Mouse (Mus musculus): ENCODE measurements at regions not wholly inside any gene's neighbourhood (a gene's known extent, or its start where the extent isn't known, plus 50 kb on each side); places are given as distances from the start of the nearest gene placed in this dataset.
"Not testable (repeated sequence)": the region's sequence is repeated elsewhere in the genome, so short reads cannot be mapped to it uniquely, and the experiment has no call there.

DNA sequence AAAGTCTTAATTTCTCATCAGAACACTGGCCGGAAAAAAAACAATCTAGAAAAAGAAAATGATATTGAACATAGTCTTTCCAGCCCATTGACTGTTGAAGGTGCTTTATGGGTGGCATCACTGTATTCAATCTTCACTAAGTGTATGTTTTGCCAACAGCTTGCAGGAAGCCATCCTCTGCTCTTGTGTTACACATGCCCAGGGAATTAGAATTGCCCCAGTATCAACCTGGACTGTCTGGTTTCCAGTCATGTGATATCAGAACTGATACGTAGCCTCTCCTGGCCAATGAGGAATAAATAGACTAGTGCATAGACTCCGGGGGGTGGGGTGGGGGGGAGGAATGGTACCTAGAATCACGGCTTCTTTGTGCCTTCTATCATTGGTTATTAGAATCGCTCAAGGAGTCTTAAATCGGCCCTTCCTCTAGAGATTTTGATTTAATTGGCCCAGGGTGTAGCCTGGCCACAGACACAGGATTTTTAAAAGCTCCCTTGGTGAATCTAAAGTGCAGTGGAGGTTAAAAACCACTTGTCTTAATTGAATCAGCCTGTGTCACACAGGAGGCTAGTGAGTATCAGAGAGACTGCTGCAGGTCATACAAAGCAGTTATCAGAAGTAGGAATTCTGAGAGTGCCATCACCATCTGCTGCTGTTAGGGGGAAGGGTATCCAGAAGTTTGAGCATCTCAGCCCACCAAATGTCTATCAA is 218.0 kb upstream of the Klf3 start:
- DNase-seq (ENCODE audit: low spot score): no peak

- no peak for DNase-seq (ENCODE audit: low spot score)
Measured at GRCm38 (mm10) chr5:64586316-64586715, 216.9 kb upstream of the Klf3 start.

GRCm38 (mm10) chr5:64586933-64587332 is 216.3 kb upstream of the Klf3 start:
- peak; percentile 28 for DNase-seq (ENCODE audit: low spot score)

DNA sequence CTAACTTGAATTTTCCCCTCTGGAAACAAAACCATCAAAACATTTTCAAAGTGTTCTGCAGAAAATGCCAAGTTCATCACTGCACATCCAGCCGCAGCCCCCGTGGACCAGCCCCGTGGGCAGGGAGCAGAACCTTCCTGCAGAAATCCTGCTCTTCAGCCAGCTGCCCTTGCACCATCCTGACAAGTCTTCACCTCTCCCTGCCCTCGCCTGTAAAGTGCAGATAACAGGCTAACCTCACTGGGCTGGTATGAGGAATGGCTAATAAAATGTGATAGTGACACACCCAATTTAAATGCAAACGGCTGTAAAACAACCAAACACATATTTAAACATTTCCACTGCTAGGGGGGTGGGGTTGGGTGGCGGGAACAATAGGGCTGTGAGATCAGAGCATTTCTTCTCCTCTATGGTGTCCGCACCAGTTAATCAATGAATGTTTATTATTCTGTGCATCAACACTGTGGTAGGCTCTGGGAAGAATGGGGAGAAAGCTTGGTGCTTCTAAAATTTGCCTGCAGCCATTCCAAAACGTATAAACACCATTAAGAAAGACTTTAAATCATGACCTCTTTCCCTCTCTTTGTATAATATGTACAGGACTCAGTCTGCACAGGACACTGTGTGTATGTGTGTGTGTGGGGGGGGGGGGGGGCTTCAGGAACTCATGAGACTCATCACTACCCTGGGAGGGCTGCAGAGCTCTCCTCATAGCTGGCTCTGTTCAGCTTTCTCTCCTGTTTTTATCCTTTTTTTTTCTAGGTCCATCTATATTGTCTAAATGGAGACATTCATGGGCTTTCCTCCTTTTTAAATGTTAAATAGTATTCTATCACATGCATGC is 215.1 kb upstream of the Klf3 start:
- DNase-seq (ENCODE audit: low spot score): no peak

DNA sequence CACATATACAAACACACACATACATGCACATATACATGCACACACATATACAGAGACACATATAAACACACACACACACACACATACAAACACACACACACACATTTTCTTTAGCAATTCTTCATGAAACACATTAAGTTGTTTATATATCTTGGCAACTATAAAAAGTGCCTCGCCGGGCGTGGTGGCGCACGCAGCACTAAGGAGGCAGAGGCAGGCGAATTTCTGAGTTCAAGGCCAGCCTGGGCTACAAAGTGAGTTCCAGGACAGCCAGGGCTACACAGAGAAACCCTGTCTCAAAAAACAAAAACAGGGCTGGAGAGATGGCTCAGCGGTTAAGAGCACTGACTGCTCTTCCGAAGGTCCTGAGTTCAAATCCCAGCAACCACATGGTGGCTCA is 214.4 kb upstream of the Klf3 start:
- DNase-seq (ENCODE audit: low spot score): not testable (repeated sequence)

- no peak for DNase-seq (ENCODE audit: low spot score)
Measured at GRCm38 (mm10) chr5:64590036-64590435, 213.2 kb upstream of the Klf3 start.

GRCm38 (mm10) chr5:64590747-64591146 is 212.4 kb upstream of the Klf3 start:
- DNase-seq (ENCODE audit: low spot score): no peak

DNA sequence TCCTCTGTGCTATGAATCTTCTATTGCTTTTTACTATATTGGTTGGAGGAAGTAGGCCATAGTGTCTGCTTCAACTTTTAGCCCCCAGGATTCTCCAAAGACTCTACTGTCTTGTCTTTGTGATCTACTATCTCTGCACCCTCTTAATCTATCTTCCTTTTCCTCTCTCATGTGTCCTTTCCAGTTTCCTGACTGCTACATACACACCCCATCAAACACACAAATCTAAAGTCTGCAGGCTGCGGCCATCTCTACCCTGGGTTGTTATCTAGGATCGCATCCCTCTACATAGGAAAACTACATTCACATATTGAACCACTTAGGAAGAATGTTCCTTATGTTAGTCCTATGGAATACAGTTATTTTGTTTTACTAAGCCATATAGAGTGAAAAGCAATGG is 211.4 kb upstream of the Klf3 start:
- DNase-seq (ENCODE audit: low spot score): no peak

GRCm38 (mm10) chr5:64595220-64595619 is 208.0 kb upstream of the Klf3 start:
- DNase-seq (ENCODE audit: low spot score): no peak

- no peak for DNase-seq (ENCODE audit: low spot score)
Measured at GRCm38 (mm10) chr5:64595751-64596344, 207.3 kb upstream of the Klf3 start.

DNA sequence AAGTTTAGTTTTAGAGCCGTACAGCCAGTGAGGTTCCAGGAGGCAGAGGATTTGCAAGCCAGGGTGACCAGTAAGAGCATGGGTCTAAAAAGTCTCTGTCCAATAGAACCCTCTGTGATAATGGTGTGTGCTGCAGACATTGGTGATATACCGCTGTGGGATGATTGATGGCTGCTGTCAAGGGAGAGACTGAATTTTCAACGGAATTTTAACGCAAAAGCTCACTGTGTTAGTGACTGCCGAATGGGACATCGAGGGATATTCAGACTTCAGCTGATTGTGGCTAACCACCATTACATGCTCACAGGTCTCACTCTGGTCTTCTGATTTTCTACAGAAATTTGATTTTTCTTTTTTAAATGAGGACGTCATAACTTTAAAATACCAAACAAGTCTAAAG is 206.2 kb upstream of the Klf3 start:
- no peak for DNase-seq (ENCODE audit: low spot score)

DNA sequence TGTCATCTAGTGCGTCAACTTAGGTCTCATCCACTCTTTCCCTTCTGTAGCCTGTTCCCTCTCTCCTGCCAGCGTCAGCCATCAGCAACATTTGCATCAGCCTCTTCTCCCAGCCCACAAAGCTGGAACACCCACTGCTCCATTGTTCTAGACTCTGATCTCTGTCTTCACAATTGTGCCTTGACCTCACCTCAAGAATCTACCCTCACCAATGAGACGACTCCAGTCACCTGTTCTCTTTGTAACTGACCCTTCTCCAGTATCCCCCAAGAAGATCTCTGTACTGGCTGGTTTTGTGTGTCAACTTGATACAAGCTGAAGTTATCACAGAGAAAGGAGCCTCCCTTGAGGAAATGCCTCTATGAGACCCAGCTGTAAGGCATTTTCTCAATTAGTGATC is 205.7 kb upstream of the Klf3 start:
- DNase-seq (ENCODE audit: low spot score): no peak

DNA sequence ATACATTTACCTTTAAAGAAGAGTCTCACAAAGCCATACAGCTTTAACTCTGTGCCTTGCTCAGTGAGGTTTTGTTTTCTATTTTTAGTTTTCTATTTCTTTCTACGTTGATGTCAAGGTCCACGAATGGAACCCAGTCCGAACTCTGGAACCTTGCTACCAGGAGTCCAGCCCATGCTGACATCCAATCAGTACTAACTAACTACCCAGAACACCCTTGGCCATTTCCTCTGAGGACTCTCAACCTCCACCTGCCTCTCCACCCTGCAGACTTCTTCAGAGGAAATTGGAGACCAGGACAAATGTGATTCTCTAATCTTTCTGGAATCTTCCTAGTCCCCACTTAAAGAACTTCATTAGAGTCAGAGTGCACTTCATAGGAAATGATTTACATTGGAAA is 204.6 kb upstream of the Klf3 start:
- DNase-seq (ENCODE audit: low spot score): no peak

GRCm38 (mm10) chr5:64599015-64599414 is 204.2 kb upstream of the Klf3 start:
- no peak for DNase-seq (ENCODE audit: low spot score)

GRCm38 (mm10) chr5:64599865-64600288 is 203.3 kb upstream of the Klf3 start:
- peak; percentile 92 for DNase-seq (ENCODE audit: low spot score)

GRCm38 (mm10) chr5:64600392-64600791 is 202.8 kb upstream of the Klf3 start:
- no peak for DNase-seq (ENCODE audit: low spot score)

DNA sequence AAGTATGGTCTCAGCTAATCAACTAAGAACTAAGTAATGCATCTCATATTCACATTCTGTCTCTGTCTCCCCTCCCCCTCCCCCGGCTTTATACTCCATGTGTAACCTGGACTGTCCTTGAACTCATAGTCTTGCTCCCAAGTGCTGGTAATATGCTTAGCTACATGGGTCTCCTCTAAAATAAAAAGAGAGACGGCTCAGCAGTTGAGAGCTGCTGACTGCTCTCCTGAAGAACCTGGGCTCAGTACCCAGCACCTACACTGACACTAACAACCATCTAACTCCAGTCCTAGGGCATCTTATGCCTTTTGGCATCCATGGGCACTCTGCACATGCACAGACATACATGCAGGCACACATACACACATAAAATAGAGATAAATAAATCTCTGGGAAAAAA is 202.4 kb upstream of the Klf3 start:
- DNase-seq (ENCODE audit: low spot score): no peak

- no peak for DNase-seq (ENCODE audit: low spot score)
Measured at GRCm38 (mm10) chr5:64601285-64601684, 201.9 kb upstream of the Klf3 start.

DNA sequence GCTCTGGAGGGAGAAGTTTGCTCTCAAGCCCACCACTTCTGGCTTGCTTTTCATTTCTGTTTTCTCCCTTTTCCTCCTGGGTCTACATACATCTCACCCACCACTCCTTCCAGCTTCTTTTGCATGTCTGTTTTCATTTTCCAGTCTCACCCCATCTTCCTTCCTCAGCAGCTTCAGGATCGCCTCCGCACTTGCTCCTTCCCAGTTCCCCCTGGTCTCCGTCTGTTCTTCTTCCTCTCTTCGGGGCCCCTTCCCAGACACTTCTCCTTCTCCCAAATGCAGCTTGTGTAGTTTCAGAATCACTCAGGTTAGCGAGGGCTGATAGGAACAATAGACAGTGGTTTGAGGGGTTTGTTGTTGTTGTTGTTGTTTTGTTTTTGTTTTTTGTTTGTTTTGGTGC is 201.4 kb upstream of the Klf3 start:
- DNase-seq (ENCODE audit: low spot score): no peak

DNA sequence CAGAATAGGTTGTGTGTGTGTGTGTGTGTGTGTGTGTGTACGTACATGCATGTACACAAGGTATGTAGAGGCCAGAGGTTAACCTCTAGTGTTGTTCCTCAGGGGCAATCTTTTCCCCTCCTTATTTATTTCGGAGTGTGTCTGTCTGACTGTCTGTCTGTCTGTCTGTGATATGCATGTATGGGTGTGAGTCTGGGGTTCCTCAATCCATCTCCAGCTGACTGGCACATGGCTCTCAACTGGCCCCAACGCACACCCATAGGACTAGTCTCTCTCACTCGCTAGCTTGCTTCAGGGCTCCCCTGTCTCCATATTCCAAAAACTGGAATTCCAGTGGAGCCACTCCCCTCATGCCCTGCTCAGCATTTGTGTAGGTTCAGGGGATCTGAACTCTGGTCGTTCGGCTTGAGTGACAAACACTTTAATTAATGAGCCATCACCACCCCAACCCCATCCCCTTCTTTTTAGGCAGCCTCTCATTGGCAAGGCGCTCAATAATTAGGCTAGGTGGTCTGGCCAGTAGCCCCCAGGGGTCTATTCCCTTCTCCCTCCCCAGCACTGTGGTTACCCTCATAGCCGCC is 200.7 kb upstream of the Klf3 start:
- no peak for DNase-seq (ENCODE audit: low spot score)

- no peak for DNase-seq (ENCODE audit: low spot score)
Measured at GRCm38 (mm10) chr5:64602996-64603755, 200.0 kb upstream of the Klf3 start.

Measured in thymus, postnatal 0 days (tissue).